Mouse (Mus musculus) layer of hippocampus, postnatal 36 days (tissue): ENCODE results near the gene Herc3. TPM values are rescaled to one million over a fixed set of nuclear protein-coding genes. Genes with fewer than 3 reads are reported as not detected.

Experiments used
- total RNA-seq, 2 experiments: library from RNA; stranded (reverse); gene quantifications; 2 replicates each; pipeline ENCODE4 v1.2.3; 2021

The Herc3 gene
- total RNA-seq, 2 experiments from 2014 or later, result 226 to 248 TPM

Other genes starting within 250 kb of the Herc3 start
- gene Abcg2, start 246.9 kb upstream of the Herc3 start, total RNA-seq, result 10 to 100 TPM; 16.2 to 22.9 TPM
- 100 to 1,000 TPM; 242 to 285 TPM for gene Nap1l5, start 75.6 kb downstream of the Herc3 start, total RNA-seq
- 10 to 100 TPM; 15.7 to 18.1 TPM for gene Fam13a, start 193.1 kb downstream of the Herc3 start, total RNA-seq